Comparison of ENCODE assay signal across 15 mouse cellular contexts in genomic region chr8:31001980-31002730, GRCm38 (mm10).
DNase-seq lines count a peak whose midpoint lies in the region; ATAC-seq and TF ChIP-seq lines count a peak whose summit lies in the region.
"Had no signal": no experiment of that assay in that cellular context is flagged by ENCODE, and none has a peak within 500 bp of the region (broad histone marks: within the 10 kb centered on the region; RNA-seq: fewer than 3 reads in every experiment).

No protein-coding gene starts in this region.

- no peaks in the 10 kb centered on the region for H3K36me3 ChIP-seq in hindbrain, embryonic 10.5 days
- no peaks in the 10 kb centered on the region for H3K36me3 ChIP-seq in hindbrain, embryonic 12.5 days
- H3K36me3 ChIP-seq in forebrain, postnatal 0 days (ENCODE audit: insufficient read depth) = no peaks in the 10 kb centered on the region
- no peaks in the 10 kb centered on the region for H3K36me3 ChIP-seq in midbrain, embryonic 16.5 days (ENCODE audit: control insufficient read depth, insufficient read depth, low read length)
- H3K36me3 ChIP-seq: neural tube, embryonic 13.5 days had no signal

- TF ChIP-seq CTCF in forebrain, postnatal 0 days (IDR thresholded peaks at IDR 0.05; ENCODE audit: low read depth) = no peak

- WGBS in hindbrain, embryonic 10.5 days = 31% methylated on average over 5 of the region's 5 CpGs
- 21% methylated on average over 5 of the region's 5 CpGs for WGBS in hindbrain, embryonic 12.5 days
- WGBS in forebrain, postnatal 0 days = 23% methylated on average over 5 of the region's 5 CpGs
- 24% methylated on average over 5 of the region's 5 CpGs for WGBS in midbrain, embryonic 16.5 days

- 0 out of 2 replicates have a peak, but pooled peaks cover 4% of the 10 kb centered on the region for H3K9me3 ChIP-seq in hindbrain, embryonic 10.5 days
- H3K9me3 ChIP-seq in hindbrain, embryonic 12.5 days (replicated peaks) = no peaks in the 10 kb centered on the region; the same call in 1 of the 2 replicates
- no peaks in the 10 kb centered on the region for H3K9me3 ChIP-seq in forebrain, postnatal 0 days (ENCODE audit: low read length)
- no peaks in the 10 kb centered on the region for H3K9me3 ChIP-seq in midbrain, embryonic 16.5 days (replicated peaks; ENCODE audit: control insufficient read depth, low read length, poor library complexity, severe bottlenecking)
- H3K9me3 ChIP-seq: neural tube, embryonic 13.5 days had no signal

- no peak overlapping the region for H3K9ac ChIP-seq in hindbrain, embryonic 12.5 days
- H3K9ac ChIP-seq in forebrain, postnatal 0 days = no peak overlapping the region
- H3K9ac ChIP-seq in midbrain, embryonic 16.5 days (ENCODE audit: low read depth, low read length) = no peak overlapping the region
- H3K9ac ChIP-seq: neural tube, embryonic 13.5 days had no signal

- H3K27ac ChIP-seq in hindbrain, embryonic 10.5 days = no peak overlapping the region
- no peak overlapping the region for H3K27ac ChIP-seq in hindbrain, embryonic 12.5 days
- H3K27ac ChIP-seq in forebrain, postnatal 0 days (ENCODE audit: low read depth, low read length) = no peak overlapping the region
- no peak overlapping the region for H3K27ac ChIP-seq in midbrain, embryonic 16.5 days (ENCODE audit: low read length)
- H3K27ac ChIP-seq: neural tube, embryonic 13.5 days; stomach, postnatal 0 days had no signal

- DNase-seq in hindbrain, embryonic 10.5 days (ENCODE audit: low spot score) = peak; percentile 41
- peak; percentile 8 for DNase-seq in embryo, embryonic 11.5 days (ENCODE audit: low read depth, low spot score)
- no peak for DNase-seq in forebrain, postnatal 0 days
- DNase-seq in gastrocnemius, postnatal 14 days = no peak
- DNase-seq in cerebellum, postnatal 4 days (ENCODE audit: low spot score in 2 of 2) = no peak
- DNase-seq in spleen, adult 12 weeks (ENCODE audit: low spot score) = no peak
- DNase-seq: gastrocnemius, postnatal 10 days; kidney, adult 2 months; lung, postnatal 36 days; right cerebral cortex, postnatal 25 days had no signal

- no peak overlapping the region for H3K4me3 ChIP-seq in hindbrain, embryonic 10.5 days
- no peak overlapping the region for H3K4me3 ChIP-seq in hindbrain, embryonic 12.5 days
- H3K4me3 ChIP-seq in forebrain, postnatal 0 days (ENCODE audit: low read depth, low read length) = no peak overlapping the region
- no peak overlapping the region for H3K4me3 ChIP-seq in midbrain, embryonic 16.5 days (ENCODE audit: low read depth, low read length)
- H3K4me3 ChIP-seq: neural tube, embryonic 13.5 days had no signal

- no peak overlapping the region for H3K4me2 ChIP-seq in hindbrain, embryonic 12.5 days (replicated peaks)
- no peak overlapping the region for H3K4me2 ChIP-seq in forebrain, postnatal 0 days (ENCODE audit: low read depth)
- no peak overlapping the region for H3K4me2 ChIP-seq in midbrain, embryonic 16.5 days (ENCODE audit: low read length)
- H3K4me2 ChIP-seq: liver, embryonic 11.5 days; neural tube, embryonic 13.5 days had no signal

- H3K4me1 ChIP-seq in hindbrain, embryonic 10.5 days (replicated peaks) = peaks cover 10% of the 10 kb centered on the region
- H3K4me1 ChIP-seq in hindbrain, embryonic 12.5 days = 0 out of 2 replicates have a peak, but pooled peaks cover 3% of the 10 kb centered on the region
- H3K4me1 ChIP-seq in forebrain, postnatal 0 days (ENCODE audit: insufficient read depth) = no peaks in the 10 kb centered on the region
- H3K4me1 ChIP-seq in midbrain, embryonic 16.5 days (ENCODE audit: control insufficient read depth, insufficient read depth, low read length) = no peaks in the 10 kb centered on the region

- H3K27me3 ChIP-seq in hindbrain, embryonic 10.5 days (ENCODE audit: insufficient read depth, poor library complexity, severe bottlenecking) = no peaks in the 10 kb centered on the region
- no peaks in the 10 kb centered on the region for H3K27me3 ChIP-seq in hindbrain, embryonic 12.5 days
- H3K27me3 ChIP-seq in forebrain, postnatal 0 days (ENCODE audit: insufficient read depth, low read length) = no peaks in the 10 kb centered on the region
- no peaks in the 10 kb centered on the region for H3K27me3 ChIP-seq in midbrain, embryonic 16.5 days (ENCODE audit: control insufficient read depth, insufficient read depth, low read depth, low read length)
- H3K27me3 ChIP-seq: neural tube, embryonic 13.5 days had no signal

- intact Hi-C loops in gastrocnemius, postnatal 14 days (cut with DNase I; ENCODE audit: low total_unique reads) = no loop called here

- no peak for ATAC-seq in hindbrain, embryonic 12.5 days (ENCODE audit: low FRiP score)
- peak; percentile 40 for ATAC-seq in forebrain, postnatal 0 days
- peak; percentile 45; the same call in 1 of the 2 replicates for ATAC-seq in midbrain, embryonic 16.5 days

Comparison
In these comparisons a context has a peak if more than half of its experiments do, and no peak if none do; other contexts are left out.
1. DNase-seq: peak in hindbrain, embryonic 10.5 days (single experiment) and embryo, embryonic 11.5 days (single experiment); none in forebrain, postnatal 0 days (single experiment), gastrocnemius, postnatal 14 days (single experiment), cerebellum, postnatal 4 days (0 of 2) and spleen, adult 12 weeks (single experiment).